Mouse (Mus musculus) small intestine, adult 10 weeks (tissue): Measurements from ENCODE around the gene Nagk. TPM values are rescaled to one million over a fixed set of nuclear protein-coding genes. Genes with fewer than 3 reads are reported as not detected.

ENCODE experiments used
- polyA plus RNA-seq: library from polyadenylated mRNA; stranded (reverse); fragments of 350-450 nt; fragmentation: Illumina TruSeq; extraction: RNeasy Lipid Tissue Mini Kit (QIAGEN cat#74804); gene quantifications from one replicate; pipeline ENCODE4 v1.2.3, GENCODE M21; 2014; ENCODE audit warnings: low replicate concordance

Gene Nagk
- 7.1 TPM for polyA plus RNA-seq

DNA sequence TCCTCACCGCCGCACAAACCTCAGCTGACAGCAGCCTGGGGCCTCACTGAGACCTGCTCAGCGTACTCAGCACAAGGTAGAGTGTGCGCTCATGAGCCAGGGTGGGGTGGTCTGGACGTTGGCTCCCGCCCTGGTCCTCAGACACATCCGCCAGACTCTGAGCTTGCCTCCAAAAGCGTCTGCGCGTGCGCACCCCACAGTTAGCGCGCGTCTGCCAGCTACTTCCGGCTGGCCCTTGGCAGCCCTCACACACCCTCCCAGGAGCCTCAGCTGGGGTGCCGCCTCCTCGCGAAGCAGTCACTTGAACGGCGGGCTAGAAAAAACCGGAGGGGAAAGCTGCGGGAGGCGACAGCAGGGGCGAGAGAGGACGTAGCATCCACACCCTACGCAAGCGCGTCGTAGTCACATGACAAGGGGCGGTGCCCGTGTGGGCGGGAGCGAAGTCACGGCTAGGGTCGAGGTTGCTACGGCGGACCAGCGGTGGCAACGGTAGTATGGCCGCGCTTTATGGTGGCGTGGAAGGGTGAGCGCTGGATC is at the start of gene Nagk:
TSS of gene Nagk (plus strand) at position 223 of the 537 bp plus-strand sequence.

DNA sequence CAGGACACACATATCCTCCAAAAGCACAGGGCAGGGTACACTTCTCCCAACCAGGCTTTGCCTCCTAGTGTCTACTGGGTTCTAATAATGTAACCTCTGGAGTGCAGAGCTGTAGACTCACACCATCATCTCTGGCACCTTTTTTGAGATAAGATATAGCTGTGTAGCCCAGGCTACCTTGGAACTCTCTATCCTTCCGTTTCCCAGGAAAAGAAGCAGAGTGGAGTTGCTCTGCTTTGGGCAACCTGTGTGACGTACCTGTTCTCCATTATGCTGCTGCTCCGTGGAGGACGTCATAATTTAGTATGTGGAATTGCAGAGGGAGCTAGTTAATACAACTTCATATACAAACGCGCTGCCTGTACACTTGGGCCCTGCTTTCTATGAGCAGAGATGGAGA is 32.4 kb upstream of the Nagk start, which contains the start of gene Ankrd53:
TSS of gene Ankrd53 (plus strand) at position 301 of the 400 bp plus-strand sequence.

DNA sequence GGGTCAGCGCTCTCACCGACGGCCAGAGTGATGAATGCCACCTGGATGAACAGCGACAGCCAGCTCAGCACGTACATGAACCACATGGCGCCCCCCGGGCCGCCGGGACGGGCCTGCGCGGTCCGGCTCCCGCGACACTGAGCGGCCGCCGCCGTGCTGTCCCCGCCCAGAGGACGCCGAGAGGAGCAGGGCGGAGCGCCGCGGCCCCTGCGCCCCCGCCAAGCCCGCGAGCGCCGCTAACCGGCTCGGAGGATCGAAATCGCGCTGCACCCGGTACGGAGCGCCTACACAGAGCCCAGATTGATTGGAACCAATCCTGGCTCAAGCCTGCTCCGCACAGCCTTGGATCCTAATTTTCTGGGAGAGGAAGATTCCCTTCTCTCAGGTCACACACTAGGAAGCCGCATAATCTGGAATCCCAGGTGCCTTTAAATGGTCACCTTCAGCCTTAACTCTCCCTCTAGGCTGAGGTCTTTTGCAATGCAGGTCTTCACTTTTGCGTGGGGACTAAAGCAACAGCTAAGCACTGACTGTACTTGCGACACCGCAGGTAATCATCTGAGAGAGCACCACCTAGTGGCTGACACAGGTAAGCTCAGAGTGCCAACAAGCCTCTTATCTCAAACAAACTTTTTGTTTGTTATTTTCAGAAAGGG is 19.0 kb upstream of the Nagk start, which contains the start of gene Tex261:
TSS of gene Tex261 (minus strand) at position 176 of the 656 bp plus-strand sequence.

DNA sequence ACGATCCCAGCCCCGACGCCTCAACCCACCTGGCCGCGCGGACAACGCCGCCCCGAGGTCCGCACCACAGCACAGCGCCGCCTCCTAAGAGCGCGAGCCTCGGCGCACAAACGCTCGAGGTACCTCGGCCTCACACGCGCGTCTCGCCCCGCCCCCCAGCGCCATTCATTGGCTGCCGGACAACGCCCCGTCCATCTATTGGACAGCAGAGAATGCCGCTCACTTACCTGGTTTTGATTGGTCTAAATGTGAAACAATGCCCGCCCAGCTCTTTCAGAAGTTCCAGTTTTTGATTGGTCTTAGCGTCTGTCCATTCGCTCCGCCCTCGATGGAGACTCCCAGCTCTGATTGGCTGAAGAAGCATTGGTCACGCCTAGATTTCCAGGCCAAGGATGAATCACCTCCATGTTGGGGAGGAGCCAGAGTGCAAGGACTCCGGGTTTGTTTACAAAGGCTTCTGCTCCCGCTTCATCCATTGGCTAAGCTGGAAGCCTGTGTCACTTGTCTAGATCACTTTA is 36.9 kb downstream of the Nagk start, which contains the start of gene Paip2b:
TSS of gene Paip2b (minus strand) at position 136 of the 518 bp plus-strand sequence.

Other genes with a start within 250 kb of the Nagk start
- gene Stambp, start 222.3 kb upstream of the Nagk start, polyA plus RNA-seq: 68.6 TPM
- not detected for gene Clec4f, start 138.8 kb upstream of the Nagk start, polyA plus RNA-seq
- not detected for gene Cd207, start 117.1 kb upstream of the Nagk start, polyA plus RNA-seq
- gene Vax2, start 83.7 kb upstream of the Nagk start, polyA plus RNA-seq: not detected
- not detected for gene Atp6v1b1, start 52.0 kb upstream of the Nagk start, polyA plus RNA-seq
- not detected for gene Ankrd53, start 32.3 kb upstream of the Nagk start, polyA plus RNA-seq
- 26.1 TPM for gene Tex261, start 19.2 kb upstream of the Nagk start, polyA plus RNA-seq
- 14.0 TPM for gene Paip2b, start 36.8 kb downstream of the Nagk start, polyA plus RNA-seq
- 170 TPM for gene Zfp638, start 72.1 kb downstream of the Nagk start, polyA plus RNA-seq
- 0.19 TPM for gene Dysf, start 213.6 kb downstream of the Nagk start, polyA plus RNA-seq